8 mouse cellular contexts compared by ENCODE assay signal in the genomic region with DNA sequence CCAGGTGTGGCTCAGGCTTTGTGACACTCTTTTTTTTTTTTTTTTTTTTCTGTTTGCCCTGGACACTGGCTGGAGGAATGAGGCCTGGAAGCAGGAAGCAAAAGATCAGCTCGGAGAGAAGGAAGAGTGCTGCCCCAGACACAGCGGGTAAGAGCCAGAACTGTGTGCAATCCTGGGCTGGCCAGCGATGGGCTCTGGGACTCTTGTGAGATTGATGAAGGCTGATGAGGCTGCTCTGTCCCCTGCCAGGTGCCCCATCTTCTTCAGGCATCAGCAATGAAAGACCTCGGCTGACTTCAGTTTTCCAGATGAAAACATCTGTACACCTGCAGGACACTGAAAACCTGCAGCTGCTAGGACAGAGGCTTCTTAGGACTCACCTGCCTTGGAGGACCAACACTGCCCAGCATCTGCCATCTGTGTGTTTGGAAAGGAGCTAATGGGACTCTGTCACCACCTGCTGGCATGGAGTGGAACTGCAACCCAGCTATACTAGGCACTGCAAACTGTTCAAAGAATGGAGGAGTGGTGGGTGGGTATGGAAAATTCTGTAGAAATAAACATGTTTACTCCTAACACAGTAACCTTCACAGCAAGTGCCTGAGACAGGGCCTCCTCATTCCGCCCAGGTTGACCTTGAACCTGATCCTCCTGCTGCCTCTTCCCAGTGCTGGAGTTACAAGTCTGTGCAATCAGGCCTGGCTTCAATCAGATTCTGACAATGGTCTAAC. TPM values are rescaled to one million over a fixed set of nuclear protein-coding genes. Genes with fewer than 3 reads are reported as not detected.
DNase-seq lines count a peak whose midpoint lies in the region; ATAC-seq and TF ChIP-seq lines count a peak whose summit lies in the region.

No protein-coding gene starts in this region.

- H3K9ac ChIP-seq in intestine, postnatal 0 days (ENCODE audit: low read depth, low read length): no peak overlapping the region
- no peak overlapping the region for H3K9ac ChIP-seq in midbrain, embryonic 11.5 days (ENCODE audit: low read length)

- H3K36me3 ChIP-seq in intestine, postnatal 0 days (ENCODE audit: control insufficient read depth, insufficient read depth): peaks cover 14% of the 10 kb centered on the region; the same call in 1 of the 2 replicates
- H3K36me3 ChIP-seq in midbrain, embryonic 11.5 days (ENCODE audit: control insufficient read depth, insufficient read depth, low read length): 0 out of 2 replicates have a peak, but pooled peaks cover 4% of the 10 kb centered on the region
- no peaks in the 10 kb centered on the region for H3K36me3 ChIP-seq in small intestine, adult 2 months (ENCODE audit: control insufficient read depth, insufficient read depth, low read length)

- H3K27ac ChIP-seq in intestine, postnatal 0 days (ENCODE audit: low read depth, low read length): no peak overlapping the region
- H3K27ac ChIP-seq in midbrain, embryonic 11.5 days (ENCODE audit: low read depth, low read length): no peak overlapping the region
- no peak overlapping the region for H3K27ac ChIP-seq in small intestine, adult 2 months (ENCODE audit: insufficient read depth, low read depth, low read length)

- H3K27me3 ChIP-seq in intestine, postnatal 0 days (replicated peaks; ENCODE audit: control insufficient read depth, insufficient read depth, low read length): 0 out of 2 replicates have a peak, but pooled peaks cover 5% of the 10 kb centered on the region
- H3K27me3 ChIP-seq in midbrain, embryonic 11.5 days (ENCODE audit: control insufficient read depth, insufficient read depth, low read length): peaks cover 4% of the 10 kb centered on the region; the same call in 1 of the 2 replicates
- H3K27me3 ChIP-seq in small intestine, adult 2 months (ENCODE audit: control insufficient read depth, insufficient read depth, low read length): no peaks in the 10 kb centered on the region

- H3K4me3 ChIP-seq in intestine, postnatal 0 days (ENCODE audit: low read depth, low read length): no peak overlapping the region
- no peak overlapping the region for H3K4me3 ChIP-seq in midbrain, embryonic 11.5 days (ENCODE audit: low read depth, low read length)
- no peak overlapping the region for H3K4me3 ChIP-seq in small intestine, adult 2 months (ENCODE audit: low read depth, low read length)

- peak; percentile 53; the same call in 1 of the 2 replicates for ATAC-seq in intestine, postnatal 0 days
- peak; percentile 81 for ATAC-seq in midbrain, embryonic 11.5 days (ENCODE audit: low FRiP score)

- TF ChIP-seq POLR2A in small intestine, adult 2 months (IDR thresholded peaks at IDR 0.05; ENCODE audit: low read depth, low read length): no peak

- no peak overlapping the region for H3K4me2 ChIP-seq in intestine, postnatal 0 days (replicated peaks; ENCODE audit: low read depth)
- H3K4me2 ChIP-seq in midbrain, embryonic 11.5 days: no peak overlapping the region

- no peaks in the 10 kb centered on the region for H3K9me3 ChIP-seq in intestine, postnatal 0 days (ENCODE audit: control insufficient read depth)
- no peaks in the 10 kb centered on the region for H3K9me3 ChIP-seq in midbrain, embryonic 11.5 days (ENCODE audit: control insufficient read depth, low read length)

- DNase-seq in adrenal gland, adult (ENCODE audit: inconsistent age in 2 of 2, low spot score in 1 of 2): peak; percentile 63 to 89
- DNase-seq in adrenal gland, adult 8-10 months: no peak
- DNase-seq in embryo, embryonic 11 days: peak; percentile 84
- DNase-seq in gastrocnemius, postnatal 25 days: peak; percentile 20
- peak; percentile 74 to 80 for DNase-seq in left cerebral cortex, postnatal 36 days (ENCODE audit: low spot score in 2 of 2)
- peak; percentile 99 for DNase-seq in midbrain, embryonic 11.5 days (ENCODE audit: low spot score, missing footprints)

- WGBS in intestine, postnatal 0 days: 31% methylated on average over 5 of the region's 5 CpGs
- 35% methylated on average over 5 of the region's 5 CpGs for WGBS in midbrain, embryonic 11.5 days
- 33% methylated on average over 5 of the region's 5 CpGs for WGBS in small intestine, adult 2 months

- H3K4me1 ChIP-seq in intestine, postnatal 0 days (replicated peaks; ENCODE audit: control insufficient read depth, insufficient read depth, low read length): no peaks in the 10 kb centered on the region
- H3K4me1 ChIP-seq in midbrain, embryonic 11.5 days (ENCODE audit: control insufficient read depth, insufficient read depth, low read length): no peaks in the 10 kb centered on the region
- no peaks in the 10 kb centered on the region for H3K4me1 ChIP-seq in small intestine, adult 2 months (ENCODE audit: control insufficient read depth, insufficient read depth, insufficient read length, low read length)

- TF ChIP-seq CTCF in intestine, postnatal 0 days (IDR thresholded peaks at IDR 0.05; ENCODE audit: low read depth): peak; percentile 98
- peak; percentile 93; the same call in 1 of the 2 replicates for TF ChIP-seq CTCF in small intestine, adult 2 months (IDR thresholded peaks at IDR 0.05; ENCODE audit: extremely low read depth, insufficient read length, insufficient replicate concordance, low read depth, low read length)

- intact Hi-C loops in left cerebral cortex, postnatal 36 days (cut with DNase I): loop anchor here (1.0 to 5.0 kb wide), 3 partner anchors 88 to 223 kb away; no protein-coding TSS in a partner anchor

RNA-seq across cellular contexts. Expression of a gene that starts 11.3 kb away (rescaled TPM):
- total RNA-seq in adrenal gland, adult 8-10 months (2022): 100 to 1,000 TPM in 3 of 4 experiments, 10 to 100 TPM in 1; 99.0 to 119 (median 110) TPM
- total RNA-seq in gastrocnemius, postnatal 25 days (2021): 10 to 100 TPM; 41.4 to 53.2 TPM
- polyA plus RNA-seq in intestine, postnatal 0 days (2015; fragmentation: Nextera tagmentation; extraction: Ambion mirVana): 68.6 and 74.8 TPM in 2 replicates
- 100 to 1,000 TPM; 169 to 185 TPM for total RNA-seq in left cerebral cortex, postnatal 36 days (2021)
- 91.8 and 99.3 TPM in 2 replicates for polyA plus RNA-seq in midbrain, embryonic 11.5 days (2014; fragmentation: Nextera tagmentation; extraction: Ambion mirVana)
- polyA plus RNA-seq in small intestine, adult 2 months (2012; rRNA removed): 157 and 256 TPM in 2 replicates

RNA-seq across cellular contexts. Expression of a gene that starts 11.4 kb away (rescaled TPM):
- 10 to 100 TPM in 3 of 4 experiments, 1 to 10 TPM in 1; 10.0 to 15.5 (median 13.0) TPM for total RNA-seq in adrenal gland, adult 8-10 months (2022)
- total RNA-seq in gastrocnemius, postnatal 25 days (2021): 1 to 10 TPM; 2.5 to 2.9 TPM
- 4.4 and 5.2 TPM in 2 replicates for polyA plus RNA-seq in intestine, postnatal 0 days (2015; fragmentation: Nextera tagmentation; extraction: Ambion mirVana)
- 10 to 100 TPM; 18.9 to 20.2 TPM for total RNA-seq in left cerebral cortex, postnatal 36 days (2021)
- polyA plus RNA-seq in midbrain, embryonic 11.5 days (2014; fragmentation: Nextera tagmentation; extraction: Ambion mirVana): 14.7 and 17.1 TPM in 2 replicates
- polyA plus RNA-seq in small intestine, adult 2 months (2012; rRNA removed): 0.88 and 2.0 TPM in 2 replicates

RNA-seq across cellular contexts. Expression of a gene that starts 17.2 kb away (rescaled TPM):
- total RNA-seq in adrenal gland, adult 8-10 months (2022): 10 to 100 TPM; 43.7 to 56.5 (median 46.9) TPM
- 10 to 100 TPM; 62.8 to 69.1 TPM for total RNA-seq in gastrocnemius, postnatal 25 days (2021)
- polyA plus RNA-seq in intestine, postnatal 0 days (2015; fragmentation: Nextera tagmentation; extraction: Ambion mirVana): 28.6 and 30.3 TPM in 2 replicates
- total RNA-seq in left cerebral cortex, postnatal 36 days (2021): 10 to 100 TPM; 76.5 to 77.6 TPM
- 49.4 and 55.8 TPM in 2 replicates for polyA plus RNA-seq in midbrain, embryonic 11.5 days (2014; fragmentation: Nextera tagmentation; extraction: Ambion mirVana)
- polyA plus RNA-seq in small intestine, adult 2 months (2012; rRNA removed): 85.6 and 99.2 TPM in 2 replicates

RNA-seq across cellular contexts. Expression of a gene that starts 19.8 kb away (rescaled TPM):
- 1 to 10 TPM in 3 of 4 experiments, under 1 TPM in 1; 0.73 to 2.0 (median 1.4) TPM for total RNA-seq in adrenal gland, adult 8-10 months (2022)
- not detected for total RNA-seq in gastrocnemius, postnatal 25 days (2021)
- polyA plus RNA-seq in intestine, postnatal 0 days (2015; fragmentation: Nextera tagmentation; extraction: Ambion mirVana): 1.5 and 1.7 TPM in 2 replicates
- total RNA-seq in left cerebral cortex, postnatal 36 days (2021): 10 to 100 TPM in 1 of 2 experiments, 1 to 10 TPM in 1; 6.8 to 10.4 TPM
- polyA plus RNA-seq in midbrain, embryonic 11.5 days (2014; fragmentation: Nextera tagmentation; extraction: Ambion mirVana): 1.8 and 2.9 TPM in 2 replicates
- 2.2 and 3.2 TPM in 2 replicates for polyA plus RNA-seq in small intestine, adult 2 months (2012; rRNA removed)

RNA-seq across cellular contexts. Expression of a gene that starts 39.5 kb away (rescaled TPM):
- total RNA-seq in adrenal gland, adult 8-10 months (2022): under 1 TPM in 2 of 4 experiments, not detected in 2; 0.07 to 0.08 TPM
- total RNA-seq in gastrocnemius, postnatal 25 days (2021): 1,000 to 10,000 TPM; 3,676 to 4,447 TPM
- 0.13 and 0.18 TPM in 2 replicates for polyA plus RNA-seq in intestine, postnatal 0 days (2015; fragmentation: Nextera tagmentation; extraction: Ambion mirVana)
- total RNA-seq in left cerebral cortex, postnatal 36 days (2021): under 1 TPM in 1 of 2 experiments, not detected in 1; 0.12 TPM
- polyA plus RNA-seq in midbrain, embryonic 11.5 days (2014; fragmentation: Nextera tagmentation; extraction: Ambion mirVana): 0.07 TPM in 1 of 2 replicates, not detected in the other
- 0.13 TPM in 2 replicates for polyA plus RNA-seq in small intestine, adult 2 months (2012; rRNA removed)
